Mouse (Mus musculus): ENCODE results near the gene Gamt.
"Not testable (repeated sequence)": the region's sequence is repeated elsewhere in the genome, so short reads cannot be mapped to it uniquely, and the experiment has no call there.

The Gamt gene

GRCm38 (mm10) chr10:80258752-80259462, 1.9 kb downstream of the Gamt start:
- no peak for DNase-seq (ENCODE audit: low read depth)

DNA sequence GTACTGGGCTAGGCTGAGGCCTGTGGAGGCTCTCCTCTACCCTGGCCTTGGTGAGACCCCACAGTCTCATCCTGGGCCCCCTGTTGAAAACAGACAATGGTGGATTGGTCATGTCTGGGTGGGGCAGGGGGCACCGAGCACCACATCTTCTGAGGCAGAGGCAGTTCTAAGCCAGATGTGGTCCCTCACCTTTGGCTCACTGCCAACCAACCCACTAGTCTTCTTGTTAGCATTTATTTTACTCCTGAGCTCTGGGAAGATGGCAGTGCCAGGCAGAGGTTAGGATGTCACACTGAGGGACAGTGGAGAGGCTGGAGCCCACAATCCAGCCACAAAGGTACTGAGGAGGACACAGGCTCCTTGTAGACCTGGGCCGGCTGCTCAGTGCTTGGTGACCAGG, 2.9 kb downstream of the Gamt start:
- no peak for DNase-seq (ENCODE audit: low read depth)

GRCm38 (mm10) chr10:80255881-80256535, 4.8 kb downstream of the Gamt start:
- no peak for DNase-seq (ENCODE audit: low read depth)

DNA sequence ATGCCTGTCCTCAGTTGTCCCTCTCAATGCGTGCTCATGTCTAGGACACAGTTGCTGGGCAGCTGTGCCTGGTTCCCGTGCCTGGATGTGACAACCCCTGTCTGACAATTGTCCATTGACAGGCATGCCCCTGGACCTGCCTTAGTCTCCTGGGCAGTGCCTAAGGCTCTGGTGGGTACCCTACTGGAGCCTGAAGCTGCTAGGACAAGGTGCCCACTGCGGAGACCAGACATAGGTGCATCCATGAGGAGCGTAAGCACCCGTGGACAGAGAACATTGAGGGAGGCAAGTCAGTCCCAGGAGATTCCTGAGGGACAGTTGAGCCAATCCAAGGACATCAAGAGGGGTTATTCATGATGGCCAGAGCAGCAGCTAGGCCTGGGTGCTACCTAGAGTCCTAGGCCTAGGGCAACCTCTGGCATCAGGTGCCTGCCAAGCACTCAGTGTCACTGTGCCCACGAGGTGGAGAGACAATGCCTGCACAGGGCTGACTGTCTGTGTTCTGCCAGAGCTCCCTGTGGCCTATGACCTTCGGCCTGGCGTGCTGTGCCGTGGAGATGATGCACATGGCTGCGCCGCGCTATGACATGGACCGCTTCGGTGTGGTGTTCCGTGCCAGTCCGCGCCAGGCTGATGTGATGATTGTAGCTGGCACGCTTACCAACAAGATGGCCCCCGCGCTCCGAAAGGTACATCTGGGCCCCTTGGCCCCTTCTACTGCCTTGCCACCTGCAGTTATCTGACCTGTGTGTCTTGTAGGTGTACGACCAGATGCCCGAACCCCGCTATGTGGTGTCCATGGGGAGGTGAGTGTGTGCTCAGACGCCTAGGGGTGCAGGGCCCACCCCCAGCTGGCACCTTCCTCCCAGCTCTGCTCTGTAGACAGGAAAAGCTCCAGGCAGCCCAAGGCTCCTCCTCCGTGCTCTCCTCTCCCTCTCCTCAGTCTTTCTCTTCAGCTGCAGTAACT, 6.2 kb downstream of the Gamt start:
- DNase-seq (ENCODE audit: low read depth), result no peak

DNA sequence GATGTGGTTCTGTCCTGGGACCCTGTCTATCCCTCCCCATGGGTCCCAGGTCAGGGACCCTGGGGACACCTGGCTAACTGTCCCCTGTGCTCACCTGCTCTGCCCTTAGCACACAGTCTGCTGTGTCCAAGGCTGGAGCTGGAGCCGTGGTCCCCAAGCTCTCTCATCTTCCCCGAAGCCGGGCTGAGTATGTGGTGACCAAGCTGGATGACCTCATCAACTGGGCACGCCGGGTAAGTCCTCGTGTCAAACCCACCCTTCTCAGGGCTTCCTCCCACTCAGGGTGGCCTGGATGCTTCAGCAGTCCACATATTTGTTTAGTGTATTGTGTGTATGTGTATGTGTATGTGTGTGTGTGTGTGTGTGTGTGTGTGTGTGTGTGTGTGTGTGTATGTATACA, 7.3 kb downstream of the Gamt start:
- no peak for DNase-seq (ENCODE audit: low read depth)

DNA sequence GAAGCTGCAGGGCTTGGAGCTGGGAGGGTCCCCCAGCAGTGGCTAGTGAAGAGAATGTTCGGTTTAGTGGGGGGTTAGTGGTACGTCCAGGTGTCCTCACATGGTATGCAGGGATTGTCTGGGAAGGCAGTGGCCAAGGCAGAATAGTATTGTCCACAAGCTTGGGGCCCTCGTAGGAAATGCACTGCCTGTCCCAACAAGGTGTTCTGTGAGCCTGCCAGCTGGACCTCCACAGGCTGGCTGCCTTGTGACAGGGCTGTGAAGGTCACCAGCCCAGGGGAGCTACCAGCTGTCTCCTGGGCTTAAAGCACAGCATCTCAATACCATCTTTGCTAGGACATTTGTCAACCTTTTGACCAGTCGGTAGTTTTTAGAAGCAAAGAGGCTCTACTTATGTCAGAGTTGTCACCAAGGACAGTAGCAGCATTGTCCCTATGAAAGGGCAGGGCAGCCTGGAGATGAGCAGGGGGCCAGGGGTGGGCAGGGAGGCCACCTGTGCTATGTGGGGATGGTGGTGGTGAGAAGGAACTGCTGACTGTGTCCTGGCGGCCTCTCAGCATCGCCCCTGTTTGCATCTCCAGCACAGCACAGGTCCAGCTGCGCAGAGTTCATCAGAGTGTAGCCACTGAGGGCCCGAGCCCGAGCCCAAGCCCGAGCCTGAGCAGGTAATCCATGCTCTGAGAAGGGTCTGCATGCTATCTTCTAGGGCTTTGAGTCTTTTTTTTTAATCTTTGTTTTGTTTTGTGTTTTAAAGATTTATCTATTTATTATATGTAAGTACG, 8.1 kb downstream of the Gamt start:
- no peak for DNase-seq (ENCODE audit: low read depth)

- no peak for DNase-seq (ENCODE audit: low read depth)
Measured at GRCm38 (mm10) chr10:80252011-80252410, 8.8 kb downstream of the Gamt start.

GRCm38 (mm10) chr10:80250573-80250972, 10.2 kb downstream of the Gamt start:
- DNase-seq (ENCODE audit: low read depth), result no peak

DNA sequence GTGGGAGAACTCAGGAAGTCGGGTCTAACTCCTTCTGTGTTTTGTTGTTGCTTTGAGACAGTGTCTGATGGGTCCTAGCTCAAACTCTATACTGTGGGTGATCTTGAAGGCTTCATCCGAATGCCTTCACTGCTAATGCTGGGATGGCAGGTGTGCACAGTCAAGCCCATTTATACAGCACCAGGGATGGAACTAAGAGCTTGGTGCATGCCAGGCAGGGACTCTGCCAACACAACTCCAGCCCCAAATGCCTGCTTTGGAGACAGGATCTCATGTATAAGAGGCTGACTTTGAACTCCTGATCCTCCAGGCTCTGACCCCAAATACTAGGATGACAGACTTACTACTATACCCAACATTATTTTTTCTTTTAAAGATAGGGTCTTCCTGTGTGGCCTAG, 10.8 kb downstream of the Gamt start:
- DNase-seq (ENCODE audit: low read depth), result no peak

GRCm38 (mm10) chr10:80248971-80249640, 11.7 kb downstream of the Gamt start, which contains the start of gene Ndufs7:
Gene Ndufs7, plus strand, starts transcription at chr10:80249121.
- DNase-seq (ENCODE audit: low read depth), result peak; percentile 88

- not testable (repeated sequence) for DNase-seq (ENCODE audit: low read depth)
Measured at GRCm38 (mm10) chr10:80248437-80248836, 12.4 kb downstream of the Gamt start.

- no peak for DNase-seq (ENCODE audit: low read depth)
Measured at GRCm38 (mm10) chr10:80247849-80248248, 13.0 kb downstream of the Gamt start.

GRCm38 (mm10) chr10:80245600-80245999, 15.2 kb downstream of the Gamt start:
- DNase-seq (ENCODE audit: low read depth), result no peak

- no peak for DNase-seq (ENCODE audit: low read depth)
Measured at GRCm38 (mm10) chr10:80244791-80245399, 15.9 kb downstream of the Gamt start.

- no peak for DNase-seq (ENCODE audit: low read depth)
Measured at GRCm38 (mm10) chr10:80242607-80243006, 18.2 kb downstream of the Gamt start.

DNA sequence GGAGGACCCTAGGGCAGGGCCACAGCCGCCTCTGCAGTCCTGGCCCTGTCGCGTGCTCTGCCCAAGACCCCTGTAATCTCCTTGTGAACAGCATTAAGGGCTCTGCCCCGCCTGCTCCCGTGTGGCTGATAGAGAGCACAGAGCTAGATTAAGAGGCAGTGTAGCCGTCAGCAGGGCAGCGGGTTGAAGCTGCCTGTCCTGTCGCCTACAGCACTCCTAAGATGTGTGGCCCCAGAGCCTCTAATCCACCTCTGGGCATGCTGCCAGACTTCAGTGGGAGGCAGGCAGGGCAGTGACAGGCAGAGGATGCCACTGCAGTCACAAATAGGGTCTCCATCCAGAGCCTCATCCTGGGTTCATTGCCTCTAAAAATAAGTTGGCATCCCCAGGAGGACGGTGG, 18.7 kb downstream of the Gamt start:
- no peak for DNase-seq (ENCODE audit: low read depth)

DNA sequence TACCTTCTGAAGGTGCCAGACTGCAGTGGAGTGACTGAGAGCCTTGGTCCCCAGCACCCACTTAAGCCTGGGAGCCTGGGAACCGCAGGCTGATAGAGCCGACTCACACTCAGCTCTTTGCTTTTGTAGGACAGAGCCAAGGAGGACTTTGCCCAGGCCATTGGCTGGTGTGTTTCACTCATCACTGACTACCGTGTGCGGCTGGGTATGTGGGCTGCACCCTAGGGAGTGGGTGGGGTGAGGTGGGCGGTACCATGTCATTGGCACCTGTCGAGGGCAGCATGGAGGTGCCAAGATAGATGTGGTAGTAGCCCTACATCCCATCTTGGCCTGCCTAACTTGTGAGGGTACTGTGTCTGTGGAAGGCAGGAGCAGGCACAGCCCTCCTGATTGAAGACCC, 21.0 kb downstream of the Gamt start:
- DNase-seq (ENCODE audit: low read depth), result no peak

- no peak for DNase-seq (ENCODE audit: low read depth)
Measured at GRCm38 (mm10) chr10:80238306-80238705, 22.5 kb downstream of the Gamt start.

DNA sequence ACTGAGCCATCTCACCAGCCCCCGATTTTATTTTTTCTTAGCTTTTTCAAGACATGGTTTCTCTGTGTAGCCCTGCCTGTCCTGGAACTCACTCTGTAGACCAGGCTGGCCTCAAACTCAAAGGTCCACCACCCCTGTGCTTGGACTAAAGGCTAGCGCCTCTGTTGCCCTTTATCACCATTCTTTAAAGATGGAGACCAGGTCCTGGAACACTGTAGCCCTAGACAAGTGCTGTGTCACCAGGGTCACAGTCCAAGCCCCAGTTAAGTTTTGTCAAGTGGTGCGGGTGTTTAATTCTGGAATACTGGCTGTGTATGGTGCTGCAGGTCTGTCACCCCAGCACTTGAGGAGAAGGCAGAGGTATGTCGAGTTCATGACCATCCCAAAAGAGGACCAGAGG, 23.8 kb downstream of the Gamt start:
- DNase-seq (ENCODE audit: low read depth), result no peak

DNA sequence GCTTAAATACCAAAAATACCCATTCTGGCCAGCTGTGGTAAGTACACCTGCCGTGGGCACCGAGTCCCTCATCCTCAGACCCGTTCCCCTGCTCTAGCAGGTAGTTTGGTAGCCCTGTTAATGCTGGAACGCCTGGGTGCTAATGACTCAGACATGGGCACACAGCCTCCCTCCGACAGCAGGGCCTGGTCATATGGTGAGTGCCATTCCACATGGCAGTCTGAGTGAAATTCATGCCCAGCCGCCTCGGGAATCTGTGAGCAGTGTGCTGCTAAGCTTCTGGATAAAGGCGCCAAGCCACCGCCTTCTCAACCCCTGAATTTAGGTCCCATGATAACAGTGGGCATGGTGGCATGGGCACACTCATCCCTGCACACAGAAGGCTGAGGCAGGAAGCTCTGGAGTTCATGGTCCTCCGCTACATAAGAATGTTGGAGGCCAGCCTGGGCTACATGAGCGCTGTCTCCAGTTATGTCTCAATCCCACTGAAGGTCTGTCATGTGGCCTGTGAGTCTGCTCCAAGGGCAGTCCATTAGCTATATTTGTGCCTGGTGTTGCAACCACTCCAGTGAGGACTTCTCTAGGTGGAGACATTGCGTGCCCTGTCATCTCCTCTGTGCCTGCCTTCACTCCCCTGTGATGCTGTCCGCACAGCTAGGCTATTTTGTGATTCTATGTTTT, 24.5 kb downstream of the Gamt start:
- no peak for DNase-seq (ENCODE audit: low read depth)
